Mouse (Mus musculus): ENCODE measurements at regions not wholly inside any gene's neighbourhood (a gene's known extent, or its start where the extent isn't known, plus 50 kb on each side); places are given as distances from the start of the nearest gene placed in this dataset.

GRCm38 (mm10) chr2:57587065-57587464 lies 349.6 kb downstream of the Gpd2 start:
- TF ChIP-seq POLR2A (IDR thresholded peaks at IDR 0.05; ENCODE audit: insufficient read depth, low read depth, low read length), result no peak
- TF ChIP-seq CTCF (IDR thresholded peaks at IDR 0.05), result no peak
- no peak for TF ChIP-seq EP300 (IDR thresholded peaks at IDR 0.05; ENCODE audit: insufficient read depth, low read depth, low read length)
- intact Hi-C loops (cut with DNase I), result no loop called here
- 76% methylated on average over 3 of the region's 3 CpGs for WGBS

DNA sequence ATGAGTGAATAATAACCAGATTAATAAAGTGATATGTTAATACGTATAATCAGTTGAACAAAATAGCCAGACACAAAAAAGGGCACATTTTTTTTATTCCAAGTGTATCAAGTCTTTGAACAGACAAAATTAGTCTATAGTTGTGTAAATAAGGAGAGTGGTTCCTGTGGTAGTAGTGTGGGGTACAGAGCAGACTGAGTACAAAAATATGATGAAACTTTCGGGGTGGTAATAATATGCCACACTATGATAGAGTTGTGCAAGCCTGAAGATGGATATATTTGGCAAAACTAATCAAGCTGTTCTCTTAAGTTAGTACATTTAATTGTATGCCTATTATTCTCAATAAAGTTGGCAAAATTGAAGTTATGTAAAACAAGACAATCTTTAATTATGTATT lies 356.1 kb downstream of the Gpd2 start:
- TF ChIP-seq POLR2A (IDR thresholded peaks at IDR 0.05; ENCODE audit: insufficient read depth, low read depth, low read length), result no peak
- no peak for TF ChIP-seq CTCF (IDR thresholded peaks at IDR 0.05)
- no peak for TF ChIP-seq EP300 (IDR thresholded peaks at IDR 0.05; ENCODE audit: insufficient read depth, low read depth, low read length)
- Histone ChIP-seq H3K79me2 (replicated peaks; ENCODE audit: control insufficient read depth, insufficient read depth, low read length) (no peaks in the 10 kb centered on the region), H3K9ac (ENCODE audit: low read depth, low read length) (no peak overlapping the region), H3K4me1 (ENCODE audit: control insufficient read depth, insufficient read depth, low read length) (no peaks in the 10 kb centered on the region), H3K4me3 (no peak overlapping the region), H3K27ac (no peak overlapping the region), H3K27me3 (ENCODE audit: control insufficient read depth, insufficient read depth, low read length) (no peaks in the 10 kb centered on the region), H3K36me3 (ENCODE audit: control insufficient read depth, insufficient read depth, low read length) (no peaks in the 10 kb centered on the region)
- no peak for DNase-seq
- WGBS, result 89% methylated on average over 2 of the region's 2 CpGs
- intact Hi-C loops (cut with DNase I), result no loop called here

More at GRCm38 (mm10) chr2:57587065-57587464, 349.6 kb downstream of the Gpd2 start:
- H3K36me3 ChIP-seq (ENCODE audit: control insufficient read depth, insufficient read depth, low read length), result no peaks in the 10 kb centered on the region
- no peaks in the 10 kb centered on the region for H3K4me1 ChIP-seq (ENCODE audit: control insufficient read depth, insufficient read depth, low read length)
- DNase-seq, result no peak
- no peaks in the 10 kb centered on the region for H3K27me3 ChIP-seq (ENCODE audit: control insufficient read depth, insufficient read depth, low read length)
- H3K79me2 ChIP-seq (replicated peaks; ENCODE audit: control insufficient read depth, insufficient read depth, low read length), result no peaks in the 10 kb centered on the region
- no peak overlapping the region for H3K4me3 ChIP-seq
- H3K27ac ChIP-seq, result no peak overlapping the region
- H3K9ac ChIP-seq (ENCODE audit: low read depth, low read length), result no peak overlapping the region

GRCm38 (mm10) chr2:57597694-57598358 lies 360.4 kb downstream of the Gpd2 start:
- H3K9ac ChIP-seq (ENCODE audit: low read depth, low read length), result no peak overlapping the region
- TF ChIP-seq POLR2A (IDR thresholded peaks at IDR 0.05; ENCODE audit: insufficient read depth, low read depth, low read length), result no peak
- no peak for TF ChIP-seq EP300 (IDR thresholded peaks at IDR 0.05; ENCODE audit: insufficient read depth, low read depth, low read length)
- TF ChIP-seq CTCF (IDR thresholded peaks at IDR 0.05), result no peak
- H3K27ac ChIP-seq, result no peak overlapping the region
- no peaks in the 10 kb centered on the region for H3K36me3 ChIP-seq (ENCODE audit: control insufficient read depth, insufficient read depth, low read length)
- no peaks in the 10 kb centered on the region for H3K27me3 ChIP-seq (ENCODE audit: control insufficient read depth, insufficient read depth, low read length)
- intact Hi-C loops (cut with DNase I), result no loop called here
- H3K4me1 ChIP-seq (ENCODE audit: control insufficient read depth, insufficient read depth, low read length), result no peaks in the 10 kb centered on the region
- no peak overlapping the region for H3K4me3 ChIP-seq
- DNase-seq, result no peak
- H3K79me2 ChIP-seq (replicated peaks; ENCODE audit: control insufficient read depth, insufficient read depth, low read length), result no peaks in the 10 kb centered on the region
- 53% methylated on average over 9 of the region's 9 CpGs for WGBS

GRCm38 (mm10) chr2:57611599-57611998 lies 374.2 kb downstream of the Gpd2 start:
- Histone ChIP-seq H3K79me2 (replicated peaks; ENCODE audit: control insufficient read depth, insufficient read depth, low read length) (no peaks in the 10 kb centered on the region), H3K36me3 (ENCODE audit: control insufficient read depth, insufficient read depth, low read length) (no peaks in the 10 kb centered on the region), H3K4me1 (ENCODE audit: control insufficient read depth, insufficient read depth, low read length) (no peaks in the 10 kb centered on the region), H3K27me3 (ENCODE audit: control insufficient read depth, insufficient read depth, low read length) (no peaks in the 10 kb centered on the region), H3K9ac (ENCODE audit: low read depth, low read length) (no peak overlapping the region), H3K4me3 (no peak overlapping the region), H3K27ac (no peak overlapping the region)
- TF ChIP-seq POLR2A (IDR thresholded peaks at IDR 0.05; ENCODE audit: insufficient read depth, low read depth, low read length) (no peak), EP300 (IDR thresholded peaks at IDR 0.05; ENCODE audit: insufficient read depth, low read depth, low read length) (no peak), CTCF (IDR thresholded peaks at IDR 0.05) (no peak)
- DNase-seq, result no peak
- intact Hi-C loops (cut with DNase I), result no loop called here

- no peak overlapping the region for H3K9ac ChIP-seq (ENCODE audit: low read depth, low read length)
- no peaks in the 10 kb centered on the region for H3K4me1 ChIP-seq (ENCODE audit: control insufficient read depth, insufficient read depth, low read length)
- no peak for DNase-seq
- no peak overlapping the region for H3K4me3 ChIP-seq
- no peak overlapping the region for H3K27ac ChIP-seq
- TF ChIP-seq CTCF (IDR thresholded peaks at IDR 0.05) (no peak), POLR2A (IDR thresholded peaks at IDR 0.05; ENCODE audit: insufficient read depth, low read depth, low read length) (no peak), EP300 (IDR thresholded peaks at IDR 0.05; ENCODE audit: insufficient read depth, low read depth, low read length) (no peak)
- H3K27me3 ChIP-seq (ENCODE audit: control insufficient read depth, insufficient read depth, low read length), result no peaks in the 10 kb centered on the region
- no peaks in the 10 kb centered on the region for H3K36me3 ChIP-seq (ENCODE audit: control insufficient read depth, insufficient read depth, low read length)
- intact Hi-C loops (cut with DNase I), result no loop called here
- no peaks in the 10 kb centered on the region for H3K79me2 ChIP-seq (replicated peaks; ENCODE audit: control insufficient read depth, insufficient read depth, low read length)
- 66% methylated on average over 10 of the region's 10 CpGs for WGBS
Observed at GRCm38 (mm10) chr2:57613243-57613642, 375.8 kb downstream of the Gpd2 start.

GRCm38 (mm10) chr2:57614587-57614991 lies 377.2 kb downstream of the Gpd2 start:
- intact Hi-C loops (cut with DNase I), result no loop called here
- Histone ChIP-seq H3K4me1 (ENCODE audit: control insufficient read depth, insufficient read depth, low read length) (no peaks in the 10 kb centered on the region), H3K27me3 (ENCODE audit: control insufficient read depth, insufficient read depth, low read length) (no peaks in the 10 kb centered on the region), H3K4me3 (no peak overlapping the region), H3K9ac (ENCODE audit: low read depth, low read length) (no peak overlapping the region), H3K79me2 (replicated peaks; ENCODE audit: control insufficient read depth, insufficient read depth, low read length) (no peaks in the 10 kb centered on the region), H3K27ac (no peak overlapping the region), H3K36me3 (ENCODE audit: control insufficient read depth, insufficient read depth, low read length) (no peaks in the 10 kb centered on the region)
- TF ChIP-seq EP300 (IDR thresholded peaks at IDR 0.05; ENCODE audit: insufficient read depth, low read depth, low read length), result no peak
- no peak for TF ChIP-seq CTCF (IDR thresholded peaks at IDR 0.05)
- no peak for TF ChIP-seq POLR2A (IDR thresholded peaks at IDR 0.05; ENCODE audit: insufficient read depth, low read depth, low read length)
- no peak for DNase-seq
- 85% methylated on average over 12 of the region's 12 CpGs for WGBS

Data from heart, adult 2 months (tissue).